Mouse (Mus musculus) hindbrain, embryonic 13.5 days (tissue): ENCODE measurements around the gene Vmn1r111. TPM values are rescaled to one million over a fixed set of nuclear protein-coding genes. Genes with fewer than 3 reads are reported as not detected.
"Not testable (repeated sequence)": the region's sequence is repeated elsewhere in the genome, so short reads cannot be mapped to it uniquely, and the experiment has no call there.

Experiments used
- ATAC-seq: fragments of 200-750 bp; cut with Nextera tagmentation; 2 replicates; pipeline ENCODE4 v1.8.0; 2017; ENCODE audit warnings: moderate TSS enrichment; ENCODE audit not compliant: low FRiP score
- H3K27ac ChIP-seq: fragments of 300-500 bp; sonication (generic); 2 replicates; pipeline ENCODE4 v1.5.1; 2015; ENCODE audit warnings: inconsistent platforms, mild to moderate bottlenecking, moderate library complexity
- H3K27me3 ChIP-seq: fragments of 300-500 bp; sonication (generic); 2 replicates; pipeline ENCODE4 v1.6.1; 2015; ENCODE audit warnings: mild to moderate bottlenecking, inconsistent platforms
- H3K36me3 ChIP-seq: fragments of 300-500 bp; sonication (generic); 2 replicates; pipeline ENCODE4 v1.6.1; 2015; ENCODE audit warnings: mild to moderate bottlenecking, inconsistent platforms
- H3K4me1 ChIP-seq: fragments of 300-500 bp; sonication (generic); replicated peaks from 2 replicates; pipeline ENCODE4 v1.6.1; 2015; ENCODE audit warnings: inconsistent platforms
- H3K4me2 ChIP-seq: fragments of 300-500 bp; sonication (generic); 2 replicates; pipeline ENCODE4 v1.6.1; 2015; ENCODE audit warnings: inconsistent platforms, mild to moderate bottlenecking, moderate library complexity
- H3K4me3 ChIP-seq: fragments of 300-500 bp; sonication (generic); 2 replicates; pipeline ENCODE4 v1.5.1; 2015; ENCODE audit warnings: mild to moderate bottlenecking, inconsistent platforms
- H3K9ac ChIP-seq: fragments of 300-500 bp; sonication (generic); 2 replicates; pipeline ENCODE4 v1.6.1; 2015; ENCODE audit warnings: mild to moderate bottlenecking, inconsistent platforms
- H3K9me3 ChIP-seq: fragments of 300-500 bp; sonication (generic); 2 replicates; pipeline ENCODE4 v1.6.1; 2016; ENCODE audit warnings: inconsistent platforms
- WGBS: fragments of 180-500 bp; shearing (Covaris S2); methylation state at CpG from one replicate; pipeline ENCODE4 v1.1.7; 2015; 5-methylcytosine and 5-hydroxymethylcytosine counted together
- polyA plus RNA-seq: library from polyadenylated mRNA; unstranded; fragments of >200 nt; fragmentation: Nextera tagmentation; extraction: Ambion mirVana; gene quantifications from 2 replicates; pipeline ENCODE4 v1.2.1, GENCODE M21; 2015

The Vmn1r111 gene
- not detected in 2 replicates for polyA plus RNA-seq

DNA sequence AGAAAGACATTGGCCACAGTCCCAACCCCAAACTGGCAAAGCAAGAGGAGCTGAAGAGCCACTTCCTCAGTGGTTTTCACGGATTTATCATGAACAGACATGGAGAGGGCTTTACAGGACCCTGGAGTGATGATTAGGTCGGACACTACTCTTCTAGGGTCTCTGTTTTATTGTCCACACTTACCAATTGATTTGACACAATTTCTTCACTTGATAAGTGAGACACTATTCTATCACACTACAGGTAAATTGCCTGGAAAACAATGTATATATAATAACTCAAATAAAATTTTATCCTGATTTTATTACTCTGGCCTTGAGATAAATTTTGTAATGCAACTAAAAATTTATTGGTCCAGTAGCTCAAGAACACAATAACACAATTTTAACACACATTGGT lies at the start of gene Vmn1r111:
Gene Vmn1r111 (minus strand): TSS at position 101 of the 400 bp plus-strand sequence.
- no CpG with 5 or more reads among the region's 2 CpGs for WGBS
- not testable (repeated sequence) for H3K9me3 ChIP-seq, H3K4me2 ChIP-seq, H3K27me3 ChIP-seq, H3K9ac ChIP-seq, H3K4me1 ChIP-seq, ATAC-seq, H3K36me3 ChIP-seq, H3K4me3 ChIP-seq, H3K27ac ChIP-seq

DNA sequence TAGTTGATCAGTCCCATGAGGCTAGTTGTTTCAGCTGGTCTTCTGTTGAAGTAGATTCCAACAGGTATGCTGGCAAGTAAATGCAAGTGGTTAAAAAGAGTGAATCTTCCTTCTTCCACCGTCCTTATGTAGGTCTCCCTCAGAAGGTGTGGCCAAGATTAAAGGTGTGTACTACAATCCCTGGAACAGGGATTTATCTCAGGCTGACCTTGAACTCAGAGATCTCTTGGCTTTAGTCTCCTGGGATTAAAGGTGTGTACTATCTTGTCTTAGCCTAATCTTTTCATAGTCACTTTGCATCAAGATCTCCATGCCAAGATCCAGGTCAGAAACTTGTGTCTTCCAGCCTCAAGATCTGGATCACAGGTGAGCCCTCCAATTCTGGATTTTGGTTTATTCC lies 27.5 kb upstream of the Vmn1r111 start, which contains the start of gene Gm10668:
Gene Gm10668 (minus strand): TSS at position 101 of the 400 bp plus-strand sequence.
- not testable (repeated sequence) for H3K4me1 ChIP-seq, H3K4me3 ChIP-seq, H3K9me3 ChIP-seq, H3K27me3 ChIP-seq, H3K27ac ChIP-seq, H3K36me3 ChIP-seq, H3K4me2 ChIP-seq, ATAC-seq, H3K9ac ChIP-seq
- no CpG with 5 or more reads among the region's 1 CpGs for WGBS

DNA sequence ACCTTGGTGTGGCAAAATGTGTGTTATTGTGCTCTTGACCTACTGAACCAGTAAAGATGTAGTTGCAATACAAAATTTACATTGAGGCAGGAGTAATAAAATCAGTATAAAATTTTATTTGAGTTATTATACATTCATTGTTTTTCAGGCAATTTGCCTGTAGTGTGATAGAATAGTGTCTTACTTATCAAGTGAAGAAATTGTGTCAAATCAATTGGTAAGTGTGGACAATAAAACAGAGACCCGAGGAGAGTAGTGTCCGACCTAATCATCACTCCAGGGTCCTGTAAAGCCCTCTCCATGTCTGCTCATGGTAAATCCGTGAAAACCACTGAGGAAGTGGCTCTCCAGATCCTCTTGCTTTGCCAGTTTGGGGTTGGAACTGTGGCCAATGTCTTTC lies 34.4 kb downstream of the Vmn1r111 start, which contains the start of gene Vmn1r107:
Gene Vmn1r107 (plus strand): TSS at position 301 of the 400 bp plus-strand sequence.
- not testable (repeated sequence) for H3K27me3 ChIP-seq, H3K9me3 ChIP-seq, H3K9ac ChIP-seq, H3K4me2 ChIP-seq, H3K4me3 ChIP-seq, H3K36me3 ChIP-seq, H3K4me1 ChIP-seq, ATAC-seq, H3K27ac ChIP-seq
- no CpG with 5 or more reads among the region's 3 CpGs for WGBS

Other genes starting within 250 kb of the Vmn1r111 start
- not detected in 2 replicates for gene Gm10670, start 228.3 kb downstream of the Vmn1r111 start, polyA plus RNA-seq
- not detected in 2 replicates for gene Vmn1r103, start 192.7 kb downstream of the Vmn1r111 start, polyA plus RNA-seq
- not detected in 2 replicates for gene Vmn1r104, start 169.4 kb downstream of the Vmn1r111 start, polyA plus RNA-seq
- not detected in 2 replicates for gene Gm5726, start 157.5 kb downstream of the Vmn1r111 start, polyA plus RNA-seq
- gene Gm4141, start 127.0 kb downstream of the Vmn1r111 start, polyA plus RNA-seq = not detected in 2 replicates
- not detected in 2 replicates for gene Gm4513, start 104.2 kb downstream of the Vmn1r111 start, polyA plus RNA-seq
- gene Vmn1r107, start 34.3 kb downstream of the Vmn1r111 start, polyA plus RNA-seq = not detected in 2 replicates
- gene Gm10668, start 27.4 kb upstream of the Vmn1r111 start, polyA plus RNA-seq = not detected in 2 replicates
- not detected in 2 replicates for gene Vmn1r112, start 68.0 kb upstream of the Vmn1r111 start, polyA plus RNA-seq
- gene Vmn1r113, start 84.1 kb upstream of the Vmn1r111 start, polyA plus RNA-seq = not detected in 2 replicates
- not detected in 2 replicates for gene Vmn1r114, start 109.0 kb upstream of the Vmn1r111 start, polyA plus RNA-seq
- not detected in 2 replicates for gene Vmn1r115, start 141.8 kb upstream of the Vmn1r111 start, polyA plus RNA-seq
- gene Vmn1r116, start 169.0 kb upstream of the Vmn1r111 start, polyA plus RNA-seq = not detected in 2 replicates
- gene Vmn1r117, start 180.9 kb upstream of the Vmn1r111 start, polyA plus RNA-seq = not detected in 2 replicates
- gene Vmn1r118, start 209.1 kb upstream of the Vmn1r111 start, polyA plus RNA-seq = not detected in 2 replicates